Mouse (Mus musculus) lung, adult 2 months (tissue): ENCODE measurements around the gene Btbd7. TPM values are rescaled to one million over a fixed set of nuclear protein-coding genes. Genes with fewer than 3 reads are reported as not detected.
A peak's percentile ranks its signal among the peaks of the same experiment; 100 is the strongest.

ENCODE experiments used
- DNase-seq: peaks from one replicate; pipeline ENCODE4 v3.0.0; 2022
- H3K4me1 ChIP-seq: fragments of 200-500 bp; 2 replicates; pipeline ENCODE4 v1.6.1; 2011; ENCODE audit warnings: low read length; ENCODE audit not compliant: control insufficient read depth, insufficient read depth
- H3K4me3 ChIP-seq: fragments of 200-500 bp; replicated peaks from 2 replicates; pipeline ENCODE3; 2011; ENCODE audit warnings: low read depth, mild to moderate bottlenecking, control low read depth, low read length; ENCODE audit errors: extremely low read depth
- CTCF ChIP-seq: fragments of 200-500 bp; IDR thresholded peaks from 2 replicates; pipeline ENCODE4 v1.5.1; 2011; ENCODE audit warnings: mild to moderate bottlenecking, low read length, control low read depth; ENCODE audit not compliant: insufficient read depth
- POLR2A ChIP-seq: fragments of 200-500 bp; IDR thresholded peaks from 2 replicates; pipeline ENCODE4 v1.6.1; 2011; ENCODE audit warnings: low read depth, mild to moderate bottlenecking, control low read depth, low read length, borderline replicate concordance; ENCODE audit errors: extremely low read depth
- WGBS: fragments of 180-500 bp; shearing (Covaris S2); methylation state at CpG from one replicate; pipeline ENCODE4 v1.1.7; 2018; 5-methylcytosine and 5-hydroxymethylcytosine counted together
- polyA plus RNA-seq: library from polyadenylated mRNA; depleted of rRNA; stranded (reverse); fragments of >200 nt; gene quantifications from 2 replicates; pipeline ENCODE4 v1.2.3, GENCODE M21; 2012

Gene Btbd7
- polyA plus RNA-seq, 1 experiment = 22.5 TPM

DNA sequence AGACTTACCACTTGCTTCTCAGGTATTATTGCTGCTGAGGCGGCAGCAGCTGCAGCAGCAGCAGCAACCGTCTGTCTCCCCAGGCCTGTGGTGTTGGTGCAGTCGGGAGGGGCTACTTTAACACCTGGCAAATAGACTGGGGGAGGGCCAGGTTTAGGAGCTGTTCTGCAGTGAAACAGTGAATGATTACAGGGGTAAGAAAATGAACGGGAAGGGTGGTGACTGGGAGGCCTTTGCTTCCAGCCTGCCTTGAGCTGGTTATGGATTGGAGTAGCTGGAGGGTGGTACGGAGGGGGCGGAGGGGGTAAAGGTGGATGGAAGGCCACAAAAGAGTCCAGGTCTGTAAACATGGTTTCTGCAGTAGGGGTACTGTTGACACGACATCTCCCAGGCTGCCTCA lies 90.3 kb downstream of the Btbd7 start:
- 89% methylated on average over 7 of the region's 7 CpGs for WGBS
- H3K4me3 ChIP-seq = no peak overlapping the region
- no peak for DNase-seq
- no peak for TF ChIP-seq CTCF
- no peak for TF ChIP-seq POLR2A
- H3K4me1 ChIP-seq = no peaks in the 10 kb centered on the region

DNA sequence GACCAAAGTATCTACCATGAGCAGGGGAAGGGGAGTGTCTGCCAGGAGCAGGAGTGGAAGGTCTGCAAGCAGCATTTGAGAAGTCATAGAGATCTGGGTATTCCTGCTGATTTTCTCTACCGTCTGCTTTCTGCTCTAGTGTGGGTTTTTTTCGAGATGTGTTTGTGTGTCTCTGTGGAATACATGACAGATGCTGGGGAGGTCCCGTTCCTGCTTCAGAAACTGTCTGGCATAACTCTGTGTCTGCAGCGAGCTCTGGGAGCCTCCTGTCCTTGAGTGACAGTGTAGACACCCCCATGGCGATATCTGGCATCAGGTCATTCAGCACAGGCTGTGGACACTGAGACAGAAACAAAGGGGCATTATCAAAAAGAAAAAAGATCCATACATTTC lies 92.7 kb downstream of the Btbd7 start:
- TF ChIP-seq CTCF = no peak
- no peak for TF ChIP-seq POLR2A
- H3K4me1 ChIP-seq = no peaks in the 10 kb centered on the region
- H3K4me3 ChIP-seq = no peak overlapping the region
- WGBS = 87% methylated on average over 5 of the region's 5 CpGs
- DNase-seq = no peak

DNA sequence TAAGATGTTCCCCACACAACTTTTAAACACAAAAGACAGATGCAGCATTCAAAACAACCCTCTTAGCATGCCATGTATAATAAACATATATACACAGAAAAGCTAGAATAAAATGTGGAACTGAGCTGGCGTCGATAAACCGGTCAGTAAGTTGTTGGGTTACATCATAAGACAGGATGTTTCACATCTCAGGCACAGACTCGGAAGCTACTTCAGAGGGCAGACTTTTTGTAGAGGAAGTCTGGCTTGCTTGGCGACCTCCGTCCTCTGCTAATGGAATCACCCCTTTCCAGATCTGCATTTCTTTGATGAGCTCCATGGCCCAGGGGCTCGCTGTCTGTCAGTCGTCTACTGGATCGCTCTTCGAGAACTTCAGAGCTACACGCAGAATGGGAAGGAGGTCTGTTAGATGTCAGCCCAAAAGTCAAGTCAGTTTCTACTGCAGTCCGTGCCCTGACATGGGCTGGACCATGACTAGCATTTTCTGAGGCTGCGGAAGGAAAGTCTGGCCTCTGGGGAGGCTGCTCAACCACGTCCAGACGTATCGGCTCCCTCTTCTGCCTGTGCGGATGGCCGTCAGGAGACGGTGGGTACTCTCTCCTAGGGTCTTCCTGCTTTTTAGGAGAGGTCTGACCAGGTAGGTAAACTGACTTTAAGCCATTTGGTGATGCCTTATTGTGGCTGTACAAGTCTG lies 93.2 kb downstream of the Btbd7 start:
- no peak for TF ChIP-seq CTCF
- WGBS = 82% methylated on average over 19 of the region's 19 CpGs
- Histone ChIP-seq H3K4me3 (no peak overlapping the region), H3K4me1 (no peaks in the 10 kb centered on the region)
- DNase-seq = no peak

DNA sequence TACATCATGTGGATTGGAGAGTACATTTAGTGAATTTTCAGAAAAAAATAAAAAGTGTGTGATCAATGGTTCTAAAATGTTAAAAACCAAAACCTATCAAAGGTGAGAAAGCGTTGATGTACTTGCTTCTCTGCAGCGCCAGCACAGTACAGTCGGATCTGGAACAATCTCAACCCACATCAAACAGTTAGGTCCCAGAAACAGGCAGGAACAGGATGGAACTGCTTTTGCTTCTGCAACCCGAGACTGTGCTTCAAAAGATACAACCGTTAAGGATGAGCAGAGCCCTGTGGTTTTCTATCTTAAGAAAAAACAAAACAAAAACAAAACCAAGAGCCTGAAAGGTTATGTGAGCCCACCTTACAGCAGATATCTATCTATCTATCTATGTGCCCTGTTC lies 95.4 kb downstream of the Btbd7 start:
- no peak overlapping the region for H3K4me3 ChIP-seq
- TF ChIP-seq CTCF = no peak
- TF ChIP-seq POLR2A = no peak
- DNase-seq = no peak
- 89% methylated on average over 5 of the region's 5 CpGs for WGBS
- no peaks in the 10 kb centered on the region for H3K4me1 ChIP-seq

DNA sequence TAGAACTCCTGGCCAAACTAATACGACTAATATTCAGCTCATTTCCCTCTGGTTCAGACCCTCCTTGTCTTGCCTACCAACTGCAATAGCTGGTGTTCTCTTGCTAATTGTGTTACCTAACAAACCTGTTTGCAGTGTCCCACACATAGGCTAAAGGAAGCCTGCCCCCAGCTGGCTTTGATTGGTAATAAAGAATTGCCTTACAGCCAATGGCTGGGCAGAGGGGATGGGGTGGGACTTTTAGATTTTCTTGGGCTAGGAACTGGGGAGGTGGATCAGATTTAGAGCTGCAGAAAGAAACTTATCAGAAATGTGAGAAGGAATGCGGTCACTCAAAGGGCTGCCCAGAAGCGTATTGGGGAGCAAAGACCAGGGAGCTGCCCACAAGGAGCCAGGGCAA lies 98.8 kb downstream of the Btbd7 start:
- 47% methylated on average over 3 of the region's 3 CpGs for WGBS
- Histone ChIP-seq H3K4me1 (no peaks in the 10 kb centered on the region), H3K4me3 (no peak overlapping the region)
- no peak for DNase-seq
- TF ChIP-seq CTCF (no peak), POLR2A (no peak)

DNA sequence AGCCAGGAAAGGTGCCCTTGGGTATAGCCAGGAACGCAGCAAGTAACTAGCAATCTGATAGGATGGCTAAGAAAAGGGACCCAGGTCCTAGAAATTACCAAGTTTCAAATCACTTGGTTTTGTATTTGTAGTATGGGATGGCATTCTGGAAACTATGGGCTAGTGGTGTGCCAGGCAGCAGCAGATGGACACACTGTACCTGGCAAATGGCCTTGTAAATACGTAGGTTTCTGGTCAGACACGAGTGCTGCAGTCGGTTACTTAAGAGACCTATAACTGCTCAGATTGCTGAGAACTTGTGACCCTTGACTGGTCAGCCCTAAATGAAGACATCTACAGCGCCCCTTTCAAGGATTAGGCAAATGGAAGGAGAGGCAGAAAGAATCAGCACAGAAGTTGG lies 100.1 kb downstream of the Btbd7 start:
- WGBS = 81% methylated on average over 5 of the region's 5 CpGs
- H3K4me1 ChIP-seq = no peaks in the 10 kb centered on the region
- TF ChIP-seq POLR2A (no peak), CTCF (no peak)
- DNase-seq = no peak
- H3K4me3 ChIP-seq = no peak overlapping the region

DNA sequence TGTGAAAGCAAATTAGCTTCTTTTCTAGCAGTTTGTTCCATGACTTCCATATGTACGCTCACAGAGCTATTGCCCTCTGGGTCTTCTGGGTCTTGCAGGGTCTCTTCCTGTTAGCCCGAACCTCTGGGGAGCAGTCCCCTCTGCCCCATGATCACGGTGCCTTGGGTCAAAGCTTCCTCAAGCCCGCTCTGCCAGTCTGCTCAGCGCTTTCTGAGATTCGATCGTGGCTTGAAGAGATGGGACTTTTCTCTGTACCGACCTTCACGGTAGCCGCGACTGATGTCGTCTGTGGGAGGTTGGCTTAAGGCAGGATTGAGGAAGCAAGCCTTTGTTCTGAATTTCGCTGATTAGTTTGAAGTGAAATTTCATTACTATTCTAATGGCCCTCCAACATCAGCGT lies 102.2 kb downstream of the Btbd7 start:
- Histone ChIP-seq H3K4me3 (no peak overlapping the region), H3K4me1 (no peaks in the 10 kb centered on the region)
- WGBS = 92% methylated on average over 14 of the region's 14 CpGs
- no peak for DNase-seq
- no peak for TF ChIP-seq POLR2A
- TF ChIP-seq CTCF = no peak

DNA sequence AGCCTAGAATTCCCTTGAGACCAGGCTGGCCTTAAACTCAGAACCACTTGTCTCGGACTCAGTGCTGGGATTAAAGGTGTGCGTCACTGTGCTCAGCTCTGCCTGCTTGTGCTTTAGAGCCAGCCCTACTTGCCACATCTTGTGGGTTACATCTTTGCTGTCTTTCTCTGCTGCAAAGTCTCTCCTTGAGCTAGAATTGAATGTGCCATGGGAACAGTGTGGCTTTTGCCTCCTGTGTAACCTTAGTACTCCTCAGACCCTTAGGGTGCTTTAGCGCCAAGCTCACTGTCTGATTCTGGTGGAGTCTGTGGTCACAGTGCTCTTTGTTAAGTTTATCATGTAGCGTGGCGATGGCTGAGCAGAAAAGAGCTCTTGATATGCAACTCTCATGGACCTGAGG lies 105.6 kb downstream of the Btbd7 start:
- DNase-seq = no peak

DNA sequence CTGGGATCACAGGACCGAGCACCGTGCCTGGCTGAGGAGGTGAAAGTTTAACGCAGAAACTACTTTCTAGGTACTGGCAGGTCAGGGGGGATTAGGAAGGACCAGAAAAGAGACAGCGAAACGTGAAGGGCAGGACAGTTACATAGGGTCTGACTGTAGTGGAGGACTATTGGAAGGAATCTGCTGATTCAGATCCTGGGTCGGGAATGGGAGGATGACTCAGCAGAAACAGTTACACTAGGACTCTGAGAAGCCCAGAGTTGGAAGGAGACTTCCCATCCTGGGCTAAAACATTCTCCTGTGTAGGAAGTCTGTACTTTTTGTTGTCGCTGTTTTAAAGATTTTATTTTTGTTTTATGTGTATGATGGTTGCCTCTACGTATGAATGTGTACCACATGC lies 106.7 kb downstream of the Btbd7 start:
- H3K4me1 ChIP-seq = no peaks in the 10 kb centered on the region
- H3K4me3 ChIP-seq = no peak overlapping the region
- DNase-seq = no peak
- TF ChIP-seq CTCF = no peak
- TF ChIP-seq POLR2A = no peak
- 97% methylated on average over 8 of the region's 8 CpGs for WGBS

More for the DNA sequence above, 105.6 kb downstream of the Btbd7 start:
- TF ChIP-seq CTCF (no peak), POLR2A (no peak)
- Histone ChIP-seq H3K4me1 (no peaks in the 10 kb centered on the region), H3K4me3 (no peak overlapping the region)
- WGBS = 96% methylated on average over 5 of the region's 5 CpGs

DNA sequence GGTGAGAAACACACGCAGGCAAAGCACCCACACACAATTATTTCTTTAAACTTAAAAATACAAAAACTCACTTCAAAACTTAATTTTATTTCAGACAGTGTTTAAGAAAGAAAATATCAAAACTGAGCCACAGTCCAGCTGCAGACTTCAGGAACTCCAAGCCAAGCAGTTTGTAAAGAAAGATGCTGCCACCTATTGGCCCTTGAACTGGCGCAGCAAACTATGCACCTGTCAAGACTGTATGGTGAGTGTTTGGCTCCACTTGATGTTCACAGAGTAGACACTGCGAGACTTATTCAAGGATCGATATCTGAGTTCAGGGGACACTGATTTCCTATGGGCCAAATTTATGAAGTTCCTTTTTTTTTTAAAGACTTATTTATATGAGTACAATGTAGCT lies 109.3 kb downstream of the Btbd7 start:
- TF ChIP-seq POLR2A (no peak), CTCF (0 out of 2 replicates have a peak, but pooled peaks have one; percentile 10)
- no peak for DNase-seq
- H3K4me3 ChIP-seq = no peak overlapping the region
- H3K4me1 ChIP-seq = no peaks in the 10 kb centered on the region
- WGBS = 86% methylated on average over 4 of the region's 4 CpGs
